Mouse (Mus musculus) mature B cell (primary cell): ENCODE measurements around the gene Sugp1.
"Not testable (repeated sequence)": the region's sequence is repeated elsewhere in the genome, so short reads cannot be mapped to it uniquely, and the experiment has no call there.

Source experiments
- in situ Hi-C: fragments of 300-500 bp; cut with MboI; formaldehyde crosslinking; loops from 2 replicates; pipeline ENCODE4 v1.14.3; 2019

The Sugp1 gene

GRCm38 (mm10) chr8:70042583-70043455 is at the start of gene Sugp1, which contains the start of gene Mau2:
Gene Sugp1 (plus strand): TSS chr8:70042813.
Gene Mau2 (minus strand): TSS chr8:70042734.
- in situ Hi-C loops, result no loop called here

- in situ Hi-C loops, result no loop called here
Measured at GRCm38 (mm10) chr8:69995422-69995775, 47.2 kb upstream of the Sugp1 start.

- in situ Hi-C loops, result no loop called here
Measured at GRCm38 (mm10) chr8:69995776-69996588, 46.6 kb upstream of the Sugp1 start, which contains the start of gene Gatad2a. Gene Gatad2a (minus strand): TSS chr8:69996384.

DNA sequence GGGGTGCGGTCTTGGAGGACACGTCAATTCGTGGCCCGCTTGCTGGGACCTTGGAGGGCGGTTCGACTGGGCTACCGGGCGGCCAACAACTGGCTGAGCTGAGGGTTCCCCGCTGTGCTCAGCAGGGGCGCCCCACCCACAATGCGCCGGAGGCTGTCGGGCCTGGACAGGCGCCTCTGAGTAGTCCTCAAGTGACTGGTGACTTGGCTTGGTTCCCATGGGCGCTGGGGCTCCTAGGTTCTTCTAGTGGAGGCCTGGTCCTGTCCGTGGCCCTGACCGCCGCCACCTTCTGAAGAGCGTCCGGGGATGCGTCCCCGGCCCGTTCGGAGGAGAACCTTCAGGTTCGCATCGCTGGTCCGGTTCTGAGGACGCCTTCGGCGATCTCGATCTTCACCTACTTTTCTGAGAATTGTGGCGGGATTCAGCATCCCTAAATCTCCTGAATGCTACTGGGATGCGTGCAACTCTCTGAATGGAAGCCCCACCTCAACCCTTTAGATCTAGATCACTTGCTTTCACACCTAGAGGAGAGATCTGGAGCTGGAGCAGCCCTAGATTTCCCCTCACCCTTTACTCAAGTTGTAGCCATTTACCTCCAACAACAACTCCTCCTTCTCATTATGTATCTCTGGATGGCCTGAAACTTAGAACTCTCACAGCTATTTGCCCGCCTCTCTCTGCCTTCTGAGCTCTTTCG is 45.9 kb upstream of the Sugp1 start:
- in situ Hi-C loops, result no loop called here

- in situ Hi-C loops, result no loop called here
Measured at GRCm38 (mm10) chr8:69998706-69999105, 43.9 kb upstream of the Sugp1 start.

- in situ Hi-C loops, result no loop called here
Measured at GRCm38 (mm10) chr8:69999236-69999635, 43.4 kb upstream of the Sugp1 start.

GRCm38 (mm10) chr8:70000226-70000625 is 42.4 kb upstream of the Sugp1 start:
- in situ Hi-C loops, result no loop called here

DNA sequence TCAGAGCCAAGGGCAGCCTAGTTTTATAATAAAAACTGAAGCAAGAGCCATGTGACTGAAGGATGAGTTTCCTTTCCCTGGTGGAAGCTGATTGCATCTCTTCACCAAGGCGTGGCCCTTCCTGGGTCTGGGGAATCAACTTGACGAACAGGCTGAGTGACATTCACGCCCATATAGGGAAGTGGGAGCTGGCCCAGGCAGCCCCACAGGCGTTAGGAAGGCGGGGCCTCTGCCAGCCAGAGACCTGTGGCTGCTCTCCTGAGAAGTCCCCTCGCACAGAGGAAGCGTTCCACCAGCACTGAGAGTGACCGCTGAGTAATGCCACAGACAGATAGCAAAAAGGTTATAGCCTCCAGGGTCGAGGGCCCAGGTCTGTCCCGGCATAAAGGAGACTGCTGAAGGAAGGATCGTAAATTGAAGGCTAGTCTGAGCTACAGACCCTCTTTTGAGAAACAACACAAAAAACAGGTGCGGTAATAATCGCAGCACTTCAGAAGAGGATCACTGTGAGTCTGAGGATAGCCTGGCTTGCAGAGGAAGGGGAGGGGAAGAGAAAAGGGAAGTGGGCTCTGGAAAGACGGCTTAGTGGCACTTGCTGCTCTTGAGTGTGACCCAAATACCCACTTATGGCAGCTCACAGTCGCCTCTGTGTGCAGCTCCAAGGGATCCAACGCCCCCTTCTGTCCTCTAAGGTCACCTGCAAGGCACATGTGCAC is 41.3 kb upstream of the Sugp1 start:
- in situ Hi-C loops, result no loop called here

- in situ Hi-C loops, result not testable (repeated sequence)
Measured at GRCm38 (mm10) chr8:70001892-70002191, 40.8 kb upstream of the Sugp1 start.

GRCm38 (mm10) chr8:70003204-70003657 is 39.4 kb upstream of the Sugp1 start:
- in situ Hi-C loops, result no loop called here

GRCm38 (mm10) chr8:70004345-70004744 is 38.3 kb upstream of the Sugp1 start:
- in situ Hi-C loops, result no loop called here

DNA sequence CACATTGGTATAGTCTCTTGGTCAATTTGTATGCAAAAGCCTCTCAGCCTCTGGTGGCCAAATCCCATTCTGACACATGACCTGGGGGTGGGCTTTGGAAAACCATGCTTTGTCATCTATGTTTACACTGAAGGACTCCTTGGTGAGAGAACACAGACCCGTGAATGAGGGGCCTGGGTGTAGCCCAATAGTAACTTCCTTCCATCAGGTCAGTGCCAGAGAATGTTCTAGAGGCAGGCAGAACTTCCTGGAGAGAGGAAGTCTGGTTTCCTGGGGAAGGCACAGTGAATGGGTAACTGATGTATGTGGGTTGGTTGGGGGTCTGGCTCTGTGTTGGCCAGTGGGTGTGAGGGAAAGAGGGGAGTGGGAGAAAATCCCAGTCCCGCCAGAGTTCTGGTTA is 37.4 kb upstream of the Sugp1 start:
- in situ Hi-C loops, result no loop called here

GRCm38 (mm10) chr8:70010796-70011195 is 31.8 kb upstream of the Sugp1 start:
- in situ Hi-C loops, result not testable (repeated sequence)

GRCm38 (mm10) chr8:70012350-70012749 is 30.3 kb upstream of the Sugp1 start:
- in situ Hi-C loops, result no loop called here

GRCm38 (mm10) chr8:70012763-70013162 is 29.9 kb upstream of the Sugp1 start:
- in situ Hi-C loops, result no loop called here

DNA sequence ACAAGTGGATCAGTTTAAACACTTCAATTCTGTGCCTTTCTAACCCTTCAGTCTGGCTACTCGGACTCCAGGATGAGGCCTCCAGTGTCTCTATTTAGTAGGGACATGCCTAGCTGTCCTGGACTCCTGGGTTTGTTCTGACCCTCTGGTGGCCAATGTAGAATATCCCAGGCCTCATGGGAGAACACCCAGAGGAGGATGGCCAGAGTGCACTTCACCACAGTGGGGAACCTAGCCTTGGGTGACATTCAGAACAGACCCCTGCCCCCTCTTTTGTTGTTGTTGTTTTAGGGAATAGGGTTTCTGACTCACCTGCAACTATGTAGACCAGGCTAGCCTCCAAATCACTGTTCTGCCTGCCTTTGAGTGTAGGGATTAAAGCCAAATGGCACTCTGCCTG is 27.6 kb upstream of the Sugp1 start:
- in situ Hi-C loops, result no loop called here

GRCm38 (mm10) chr8:70023596-70023995 is 19.0 kb upstream of the Sugp1 start:
- in situ Hi-C loops, result no loop called here

- in situ Hi-C loops, result no loop called here
Measured at GRCm38 (mm10) chr8:70026151-70026550, 16.5 kb upstream of the Sugp1 start.

GRCm38 (mm10) chr8:70030255-70030654 is 12.4 kb upstream of the Sugp1 start:
- in situ Hi-C loops, result no loop called here

DNA sequence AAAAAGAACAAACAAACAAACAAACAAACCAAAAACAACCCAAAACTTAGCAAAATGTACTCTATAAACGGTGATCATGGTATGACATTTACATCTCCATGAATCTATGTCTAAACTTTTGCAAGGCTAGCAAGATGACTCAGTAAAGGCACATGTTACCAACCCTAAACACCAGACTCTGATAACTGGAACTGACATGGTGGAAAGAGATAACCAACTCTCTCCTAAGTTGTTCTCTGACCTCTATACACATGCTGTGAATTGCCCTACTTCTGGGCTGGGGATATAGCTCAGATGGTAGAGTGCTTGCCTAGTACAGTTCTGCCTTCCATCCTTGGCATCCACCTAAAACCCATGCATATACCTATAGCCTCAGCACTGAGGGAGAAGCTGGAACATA is 4.6 kb upstream of the Sugp1 start:
- in situ Hi-C loops, result no loop called here

DNA sequence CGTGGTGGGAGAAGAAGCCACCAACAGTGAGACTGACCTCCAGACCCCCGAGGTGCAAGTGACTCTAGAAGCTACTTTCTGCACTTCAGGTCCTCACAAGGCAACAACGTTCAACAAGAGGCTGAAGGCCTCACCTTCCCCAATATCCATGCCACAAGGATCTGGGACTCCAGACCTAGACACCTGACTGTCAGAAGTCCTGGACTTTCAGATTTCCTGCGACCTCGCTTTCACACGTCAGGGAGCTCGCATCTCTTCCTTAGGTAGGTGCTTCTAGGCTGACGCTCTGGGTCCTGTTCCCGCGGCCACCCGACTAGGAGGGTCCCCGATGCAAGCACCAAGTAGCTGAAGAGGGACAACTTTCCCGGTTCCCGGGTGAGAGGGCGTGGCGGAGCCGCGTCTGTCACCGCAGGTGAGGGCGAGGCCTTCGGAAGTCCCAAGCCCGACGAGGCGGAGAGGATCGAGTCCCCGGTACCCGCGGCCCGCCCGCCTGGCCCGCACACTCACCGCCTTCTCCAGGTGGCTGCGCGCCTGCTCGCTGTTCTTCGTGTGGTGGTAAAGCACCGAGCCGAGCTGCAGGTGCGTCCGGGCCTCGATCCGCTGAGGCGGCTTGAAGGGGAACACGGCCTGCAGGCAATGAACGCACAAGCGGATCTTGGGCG is 597 bp upstream of the Sugp1 start:
- in situ Hi-C loops, result no loop called here
